Mouse (Mus musculus): ENCODE data around the gene Ampd1. TPM values are rescaled to one million over a fixed set of nuclear protein-coding genes. Genes with fewer than 3 reads are reported as not detected.

The Ampd1 gene
- total RNA-seq, 1 experiment = 0.49 TPM

- Histone ChIP-seq H3K4me3 (ENCODE audit: insufficient read depth in 1 of 2, low read depth in 1 of 2, low read length in 2 of 2, poor library complexity in 1 of 2, severe bottlenecking in 1 of 2) (no peak overlapping the region; a peak in 1 of 4 replicates), H3K27ac (ENCODE audit: insufficient read depth, low read depth, low read length, poor library complexity, severe bottlenecking) (no peak overlapping the region), H3K9ac (ENCODE audit: insufficient read depth, low read depth, low read length, poor library complexity, severe bottlenecking) (no peak overlapping the region), H3K36me3 (ENCODE audit: control insufficient read depth, insufficient read depth, low read length, poor library complexity, severe bottlenecking) (no peaks in the 10 kb centered on the region), H3K9me3 (ENCODE audit: control insufficient read depth, insufficient read depth, low read depth, low read length) (no peaks in the 10 kb centered on the region), H3K4me1 (ENCODE audit: control insufficient read depth in 2 of 2, insufficient read depth in 2 of 2, low read length in 2 of 2, poor library complexity in 1 of 2) (0 out of 4 replicates have a peak, but pooled peaks cover 0 to 3% of the 10 kb centered on the region in 2 experiments)
- no peak for TF ChIP-seq ZNF384 (IDR thresholded peaks at IDR 0.05; ENCODE audit: low read depth, low read length)
- no peak for TF ChIP-seq ZC3H11A (IDR thresholded peaks at IDR 0.05; ENCODE audit: borderline replicate concordance, low read depth, low read length)
- TF ChIP-seq CHD2 (IDR thresholded peaks at IDR 0.05; ENCODE audit: low read depth, low read length) = no peak
- no peak for TF ChIP-seq HCFC1 (IDR thresholded peaks at IDR 0.05; ENCODE audit: borderline replicate concordance, insufficient read depth, low read length)
- no peak for TF ChIP-seq MAFK (IDR thresholded peaks at IDR 0.05; ENCODE audit: insufficient read depth, low read depth, low read length)
- in situ Hi-C loops (cut with MboI; ENCODE audit: low sequenced_read_pairs in 2 of 2, unreplicated experiment in 2 of 2) = no loop called here
- DNase-seq (ENCODE audit: low read depth, low spot score) = no peak
These were observed 8.1 kb downstream of the Ampd1 start for GRCm38 (mm10) chr3:103081861-103082453.

- Histone ChIP-seq H3K9ac (ENCODE audit: insufficient read depth, low read depth, low read length, poor library complexity, severe bottlenecking) (no peak overlapping the region), H3K36me3 (ENCODE audit: control insufficient read depth, insufficient read depth, low read length, poor library complexity, severe bottlenecking) (no peaks in the 10 kb centered on the region), H3K27ac (ENCODE audit: insufficient read depth, low read depth, low read length, poor library complexity, severe bottlenecking) (no peak overlapping the region), H3K9me3 (ENCODE audit: control insufficient read depth, insufficient read depth, low read depth, low read length) (no peaks in the 10 kb centered on the region), H3K4me3 (ENCODE audit: insufficient read depth in 1 of 2, low read depth in 1 of 2, low read length in 2 of 2, poor library complexity in 1 of 2, severe bottlenecking in 1 of 2) (no peak overlapping the region), H3K4me1 (ENCODE audit: control insufficient read depth in 2 of 2, insufficient read depth in 2 of 2, low read length in 2 of 2, poor library complexity in 1 of 2) (0 out of 4 replicates have a peak, but pooled peaks cover 0 to 3% of the 10 kb centered on the region in 2 experiments)
- in situ Hi-C loops (cut with MboI; ENCODE audit: low sequenced_read_pairs in 2 of 2, unreplicated experiment in 2 of 2) = no loop called here
- DNase-seq (ENCODE audit: low read depth, low spot score) = no peak
- TF ChIP-seq MAFK (IDR thresholded peaks at IDR 0.05; ENCODE audit: insufficient read depth, low read depth, low read length) (no peak), ZNF384 (IDR thresholded peaks at IDR 0.05; ENCODE audit: low read depth, low read length) (no peak), HCFC1 (IDR thresholded peaks at IDR 0.05; ENCODE audit: borderline replicate concordance, insufficient read depth, low read length) (no peak), CHD2 (IDR thresholded peaks at IDR 0.05; ENCODE audit: low read depth, low read length) (no peak), ZC3H11A (IDR thresholded peaks at IDR 0.05; ENCODE audit: borderline replicate concordance, low read depth, low read length) (no peak)
These were observed 8.9 kb downstream of the Ampd1 start for GRCm38 (mm10) chr3:103082761-103083160.

GRCm38 (mm10) chr3:103085986-103086385 lies 12.2 kb downstream of the Ampd1 start:
- in situ Hi-C loops (cut with MboI; ENCODE audit: low sequenced_read_pairs in 2 of 2, unreplicated experiment in 2 of 2) = no loop called here
- no peak for TF ChIP-seq CHD2 (IDR thresholded peaks at IDR 0.05; ENCODE audit: low read depth, low read length)
- 0 out of 2 replicates have a peak, but pooled peaks have one; percentile 32 for TF ChIP-seq ZNF384 (IDR thresholded peaks at IDR 0.05; ENCODE audit: low read depth, low read length)
- Histone ChIP-seq H3K4me1 (ENCODE audit: control insufficient read depth in 2 of 2, insufficient read depth in 2 of 2, low read length in 2 of 2, poor library complexity in 1 of 2) (0 out of 4 replicates have a peak, but pooled peaks cover 0 to 3% of the 10 kb centered on the region in 2 experiments), H3K27ac (ENCODE audit: insufficient read depth, low read depth, low read length, poor library complexity, severe bottlenecking) (no peak overlapping the region; the same call in 1 of the 2 replicates), H3K36me3 (ENCODE audit: control insufficient read depth, insufficient read depth, low read length, poor library complexity, severe bottlenecking) (no peaks in the 10 kb centered on the region), H3K9ac (ENCODE audit: insufficient read depth, low read depth, low read length, poor library complexity, severe bottlenecking) (no peak overlapping the region), H3K9me3 (ENCODE audit: control insufficient read depth, insufficient read depth, low read depth, low read length) (no peaks in the 10 kb centered on the region), H3K4me3 (ENCODE audit: insufficient read depth in 1 of 2, low read depth in 1 of 2, low read length in 2 of 2, poor library complexity in 1 of 2, severe bottlenecking in 1 of 2) (no peak overlapping the region)
- DNase-seq (ENCODE audit: low read depth, low spot score) = peak; percentile 65

GRCm38 (mm10) chr3:103091753-103092152 lies 17.9 kb downstream of the Ampd1 start:
- no peaks in the 10 kb centered on the region for H3K9me3 ChIP-seq (ENCODE audit: control insufficient read depth, insufficient read depth, low read depth, low read length)
- DNase-seq (ENCODE audit: low read depth, low spot score) = no peak
- no peaks in the 10 kb centered on the region for H3K36me3 ChIP-seq (ENCODE audit: control insufficient read depth, insufficient read depth, low read length, poor library complexity, severe bottlenecking)
- H3K4me3 ChIP-seq (ENCODE audit: insufficient read depth in 1 of 2, low read depth in 1 of 2, low read length in 2 of 2, poor library complexity in 1 of 2, severe bottlenecking in 1 of 2) = no peak overlapping the region
- H3K27ac ChIP-seq (ENCODE audit: insufficient read depth, low read depth, low read length, poor library complexity, severe bottlenecking) = no peak overlapping the region
- TF ChIP-seq CHD2 (IDR thresholded peaks at IDR 0.05; ENCODE audit: low read depth, low read length) = no peak
- no peak for TF ChIP-seq ZNF384 (IDR thresholded peaks at IDR 0.05; ENCODE audit: low read depth, low read length)
- TF ChIP-seq HCFC1 (IDR thresholded peaks at IDR 0.05; ENCODE audit: borderline replicate concordance, insufficient read depth, low read length) = no peak
- no peak for TF ChIP-seq ZC3H11A (IDR thresholded peaks at IDR 0.05; ENCODE audit: borderline replicate concordance, low read depth, low read length)
- no peak for TF ChIP-seq MAFK (IDR thresholded peaks at IDR 0.05; ENCODE audit: insufficient read depth, low read depth, low read length)
- H3K4me1 ChIP-seq (ENCODE audit: control insufficient read depth in 2 of 2, insufficient read depth in 2 of 2, low read length in 2 of 2, poor library complexity in 1 of 2) = no peaks in the 10 kb centered on the region
- in situ Hi-C loops (cut with MboI; ENCODE audit: low sequenced_read_pairs in 2 of 2, unreplicated experiment in 2 of 2) = no loop called here
- no peak overlapping the region for H3K9ac ChIP-seq (ENCODE audit: insufficient read depth, low read depth, low read length, poor library complexity, severe bottlenecking)
